Mouse (Mus musculus) midbrain, embryonic 10.5 days (tissue): ENCODE data around the gene Snx10. TPM values are rescaled to one million over a fixed set of nuclear protein-coding genes. Genes with fewer than 3 reads are reported as not detected.

ENCODE experiments used
- DNase-seq: peaks from one replicate; pipeline ENCODE4 v3.0.0-alpha.2; 2017; ENCODE audit warnings: low spot score
- H3K27ac ChIP-seq: fragments of 300-500 bp; sonication (generic); replicated peaks from 2 replicates; pipeline ENCODE4 v1.5.1; 2016; ENCODE audit warnings: mild to moderate bottlenecking
- H3K27me3 ChIP-seq: fragments of 300-500 bp; sonication (generic); 2 replicates; pipeline ENCODE4 v1.6.1; 2016; ENCODE audit warnings: low read depth, mild to moderate bottlenecking; ENCODE audit not compliant: poor library complexity, severe bottlenecking
- H3K36me3 ChIP-seq: fragments of 300-500 bp; sonication (generic); 2 replicates; pipeline ENCODE4 v1.6.1; 2016; ENCODE audit warnings: mild to moderate bottlenecking, moderate library complexity
- H3K4me1 ChIP-seq: fragments of 300-500 bp; sonication (generic); 2 replicates; pipeline ENCODE4 v1.6.1; 2016
- H3K4me3 ChIP-seq: fragments of 300-500 bp; sonication (generic); 2 replicates; pipeline ENCODE4 v1.5.1; 2016; ENCODE audit warnings: mild to moderate bottlenecking, moderate library complexity
- H3K9me3 ChIP-seq: fragments of 300-500 bp; sonication (generic); replicated peaks from 2 replicates; pipeline ENCODE4 v1.6.1; 2016; ENCODE audit warnings: mild to moderate bottlenecking
- WGBS: fragments of 180-500 bp; shearing (Covaris S2); methylation state at CpG from one replicate; pipeline ENCODE4 v1.1.7; 2016; 5-methylcytosine and 5-hydroxymethylcytosine counted together
- polyA plus RNA-seq: library from polyadenylated mRNA; unstranded; fragments of >200 nt; fragmentation: Nextera tagmentation; extraction: Ambion mirVana; gene quantifications from 2 replicates; pipeline ENCODE4 v1.2.1, GENCODE M21; 2016

Gene Snx10
- polyA plus RNA-seq, 1 experiment from 2014 or later, result 40.9 TPM

- no peak overlapping the region for H3K4me3 ChIP-seq
- no peaks in the 10 kb centered on the region for H3K9me3 ChIP-seq
- H3K36me3 ChIP-seq, result no peaks in the 10 kb centered on the region
- no peak for DNase-seq
- 53% methylated on average over 4 of the region's 4 CpGs for WGBS
- H3K27ac ChIP-seq, result no peak overlapping the region
- peaks cover 10% of the 10 kb centered on the region; the same call in 1 of the 2 replicates for H3K27me3 ChIP-seq
- H3K4me1 ChIP-seq, result peaks cover 60% of the 10 kb centered on the region
These were observed 70.8 kb downstream of the Snx10 start for GRCm38 (mm10) chr6:51594516-51594915.

- WGBS, result 79% methylated on average over 7 of the region's 7 CpGs
- DNase-seq, result no peak
- Histone ChIP-seq H3K36me3 (no peaks in the 10 kb centered on the region), H3K9me3 (no peaks in the 10 kb centered on the region; the same call in 1 of the 2 replicates), H3K27me3 (peaks cover 10% of the 10 kb centered on the region; the same call in 1 of the 2 replicates), H3K27ac (no peak overlapping the region), H3K4me1 (peaks cover 40% of the 10 kb centered on the region), H3K4me3 (no peak overlapping the region)
These were observed 74.4 kb downstream of the Snx10 start for GRCm38 (mm10) chr6:51598058-51598457.

DNA sequence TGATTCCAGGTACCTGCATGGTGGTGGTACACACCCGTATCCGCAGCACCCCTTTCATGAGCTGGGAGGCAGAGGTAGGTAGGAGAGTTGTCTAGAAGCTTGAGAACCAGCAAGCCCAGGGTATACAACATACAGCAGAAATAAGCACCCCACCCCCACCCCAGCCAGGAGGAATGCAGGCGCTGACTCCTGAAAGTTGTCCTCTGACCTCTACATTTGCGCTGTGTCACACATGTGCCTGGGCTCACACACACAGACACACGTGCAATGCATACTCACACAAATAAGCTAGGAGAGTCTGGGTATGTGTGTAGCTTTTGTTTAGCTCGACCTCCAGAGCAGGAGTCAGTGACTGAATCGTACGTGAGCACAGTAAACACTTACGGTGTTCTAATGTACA is 76.7 kb downstream of the Snx10 start:
- Histone ChIP-seq H3K27me3 (peaks cover 10% of the 10 kb centered on the region; the same call in 1 of the 2 replicates), H3K9me3 (no peaks in the 10 kb centered on the region; the same call in 1 of the 2 replicates), H3K4me1 (peaks cover 39% of the 10 kb centered on the region), H3K4me3 (no peak overlapping the region), H3K36me3 (no peaks in the 10 kb centered on the region), H3K27ac (0 out of 2 replicates have a peak overlapping the region, but pooled peaks have one; percentile 9)
- DNase-seq, result no peak
- 89% methylated on average over 9 of the region's 9 CpGs for WGBS

DNA sequence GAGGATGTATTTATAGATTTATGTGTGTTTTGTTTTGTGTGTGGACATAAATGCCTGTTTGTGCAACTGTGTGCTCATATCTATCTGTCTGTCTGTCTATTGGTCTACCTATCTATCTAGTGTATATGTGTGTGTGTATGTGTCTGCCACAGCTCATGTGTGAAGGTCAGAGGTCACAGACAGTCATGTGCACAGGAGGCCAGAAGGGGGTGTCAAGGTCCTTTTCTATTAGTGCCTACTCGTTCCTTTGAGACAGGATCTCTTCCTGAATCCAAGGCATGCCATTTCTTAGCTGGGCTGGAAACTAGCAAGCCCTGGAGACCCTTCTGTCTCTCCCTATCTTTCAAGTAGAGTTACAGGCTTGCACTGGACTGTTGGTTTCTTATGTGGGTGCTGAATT is 78.6 kb downstream of the Snx10 start:
- 74% methylated on average over 1 of the region's 1 CpGs for WGBS
- no peaks in the 10 kb centered on the region for H3K36me3 ChIP-seq
- no peak for DNase-seq

DNA sequence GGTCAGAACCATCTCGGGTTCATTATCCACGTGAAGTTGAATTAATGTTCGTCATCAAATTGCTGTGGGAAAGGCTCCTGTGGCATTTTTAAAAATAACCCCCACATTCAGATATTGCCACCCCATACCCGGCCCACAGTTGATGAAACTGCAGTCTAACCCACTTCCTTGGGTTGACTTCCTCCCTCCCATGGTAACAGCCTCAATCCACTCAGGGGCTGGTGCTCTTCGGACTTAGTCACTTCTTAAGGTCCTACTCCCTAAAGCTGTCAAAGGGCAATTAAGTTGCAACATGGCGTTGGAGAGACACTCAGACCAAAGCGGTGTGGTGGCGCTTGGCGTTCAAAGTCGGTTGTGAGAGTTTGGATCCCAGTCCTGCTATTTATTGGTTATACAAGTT is 80.0 kb downstream of the Snx10 start:
- 90% methylated on average over 10 of the region's 10 CpGs for WGBS
- DNase-seq, result no peak
- H3K4me3 ChIP-seq, result no peak overlapping the region
- H3K4me1 ChIP-seq, result peaks cover 36% of the 10 kb centered on the region
- H3K27ac ChIP-seq, result no peak overlapping the region
- H3K27me3 ChIP-seq, result no peaks in the 10 kb centered on the region
- H3K9me3 ChIP-seq, result no peaks in the 10 kb centered on the region; the same call in 1 of the 2 replicates
- H3K36me3 ChIP-seq, result no peaks in the 10 kb centered on the region

More for the DNA sequence above, 78.6 kb downstream of the Snx10 start:
- Histone ChIP-seq H3K27me3 (no peaks in the 10 kb centered on the region), H3K27ac (no peak overlapping the region), H3K4me3 (no peak overlapping the region), H3K9me3 (no peaks in the 10 kb centered on the region; the same call in 1 of the 2 replicates), H3K4me1 (peaks cover 47% of the 10 kb centered on the region)

GRCm38 (mm10) chr6:51606245-51606644 is 82.5 kb downstream of the Snx10 start:
- DNase-seq, result no peak
- no peak overlapping the region; the same call in 1 of the 2 replicates for H3K27ac ChIP-seq
- H3K36me3 ChIP-seq, result no peaks in the 10 kb centered on the region
- peaks cover 32% of the 10 kb centered on the region for H3K4me1 ChIP-seq
- peaks cover 15% of the 10 kb centered on the region for H3K27me3 ChIP-seq
- no peaks in the 10 kb centered on the region; the same call in 1 of the 2 replicates for H3K9me3 ChIP-seq
- no peak overlapping the region for H3K4me3 ChIP-seq
- WGBS, result 90% methylated on average over 4 of the region's 4 CpGs

DNA sequence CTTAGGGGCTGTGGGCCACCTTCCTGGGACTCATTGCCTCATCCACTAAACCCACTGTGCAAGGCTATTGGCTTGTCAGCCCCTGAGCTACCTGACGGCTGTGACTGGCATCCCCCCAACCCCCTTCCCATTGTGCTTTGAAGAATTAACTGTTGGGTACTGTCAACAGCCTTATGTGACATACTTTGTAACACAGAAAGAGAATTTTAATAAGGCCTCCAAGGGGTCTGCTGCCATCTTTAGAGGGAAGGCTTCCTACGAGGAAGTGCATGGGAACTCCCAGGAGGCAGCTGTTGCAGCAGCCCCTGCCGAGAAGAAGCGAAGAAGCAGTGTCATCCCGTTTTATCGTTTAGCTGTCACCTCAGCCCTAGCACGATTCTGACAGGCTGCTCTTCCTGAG is 83.1 kb downstream of the Snx10 start:
- Histone ChIP-seq H3K4me3 (no peak overlapping the region), H3K36me3 (no peaks in the 10 kb centered on the region), H3K9me3 (no peaks in the 10 kb centered on the region; the same call in 1 of the 2 replicates), H3K27me3 (peaks cover 21% of the 10 kb centered on the region), H3K4me1 (peaks cover 33% of the 10 kb centered on the region), H3K27ac (peak overlapping the region; percentile 52; the same call in 1 of the 2 replicates)
- DNase-seq, result no peak
- WGBS, result 35% methylated on average over 7 of the region's 7 CpGs

DNA sequence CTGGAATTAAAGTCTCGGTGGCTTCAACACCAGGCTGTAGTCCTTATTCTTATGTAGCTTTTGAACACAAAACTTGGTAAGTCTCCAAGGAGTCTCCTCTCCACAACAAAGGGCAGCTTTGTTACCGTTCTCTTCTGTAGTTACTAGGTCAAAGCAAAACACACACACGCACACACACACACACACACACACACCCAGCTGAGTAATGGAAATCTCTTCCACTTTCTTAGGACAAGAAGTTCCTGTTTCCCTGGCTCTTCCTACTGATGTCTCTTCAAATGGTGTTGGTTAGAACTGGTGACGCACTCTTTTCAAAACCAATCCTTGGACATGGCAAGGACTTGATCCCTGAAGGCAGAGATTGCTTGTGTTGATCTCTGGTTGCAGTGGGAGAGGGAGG is 87.9 kb downstream of the Snx10 start:
- DNase-seq, result no peak
- peak overlapping the region; percentile 61; the same call in 1 of the 2 replicates for H3K4me3 ChIP-seq
- peaks cover 22% of the 10 kb centered on the region for H3K4me1 ChIP-seq
- 86% methylated on average over 4 of the region's 4 CpGs for WGBS
- peak overlapping the region; percentile 83 for H3K27ac ChIP-seq
- no peaks in the 10 kb centered on the region for H3K36me3 ChIP-seq
- no peaks in the 10 kb centered on the region for H3K9me3 ChIP-seq
- peaks cover 45% of the 10 kb centered on the region for H3K27me3 ChIP-seq

DNA sequence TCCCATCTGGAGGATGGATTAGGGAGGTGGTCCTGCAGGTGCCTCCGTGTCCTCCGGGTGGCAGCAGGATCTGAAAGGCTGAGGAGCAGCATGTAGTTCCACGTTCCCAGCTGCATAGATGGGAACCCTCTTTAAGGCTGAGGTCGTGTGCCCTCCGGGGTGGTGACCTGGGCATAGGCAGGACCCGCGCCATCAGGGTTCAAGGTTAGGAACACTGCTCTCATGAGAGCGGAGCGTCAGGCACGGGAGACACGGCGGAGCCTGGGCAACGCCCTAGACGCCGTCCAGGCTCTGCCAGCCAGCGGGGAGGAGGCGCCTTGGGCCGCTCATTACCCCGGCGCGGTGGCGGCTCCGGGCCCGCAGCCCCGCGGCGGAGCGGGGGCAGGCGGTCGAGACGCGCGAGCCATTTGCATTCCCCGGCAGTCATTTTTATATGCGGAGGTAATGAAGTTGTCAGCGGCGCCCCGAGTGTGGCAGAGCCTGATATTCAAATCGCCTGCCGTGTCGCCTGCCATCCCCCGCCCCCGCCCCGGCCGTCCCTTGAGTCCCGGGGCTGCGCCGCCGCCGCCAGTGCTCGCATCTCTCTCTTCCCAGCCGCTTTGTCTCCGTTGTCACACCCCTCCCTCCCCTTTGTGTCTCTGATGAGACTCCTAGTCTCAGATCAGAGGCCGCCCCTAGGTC is 88.8 kb downstream of the Snx10 start:
- H3K36me3 ChIP-seq, result no peaks in the 10 kb centered on the region
- DNase-seq, result peak; percentile 81
- WGBS, result under 1% methylated on average over 54 of the region's 54 CpGs
- peaks cover 45% of the 10 kb centered on the region for H3K27me3 ChIP-seq
- H3K9me3 ChIP-seq, result no peaks in the 10 kb centered on the region
- peak overlapping the region; percentile 61 for H3K4me3 ChIP-seq
- peaks cover 18% of the 10 kb centered on the region for H3K4me1 ChIP-seq
- H3K27ac ChIP-seq, result peak overlapping the region; percentile 83

DNA sequence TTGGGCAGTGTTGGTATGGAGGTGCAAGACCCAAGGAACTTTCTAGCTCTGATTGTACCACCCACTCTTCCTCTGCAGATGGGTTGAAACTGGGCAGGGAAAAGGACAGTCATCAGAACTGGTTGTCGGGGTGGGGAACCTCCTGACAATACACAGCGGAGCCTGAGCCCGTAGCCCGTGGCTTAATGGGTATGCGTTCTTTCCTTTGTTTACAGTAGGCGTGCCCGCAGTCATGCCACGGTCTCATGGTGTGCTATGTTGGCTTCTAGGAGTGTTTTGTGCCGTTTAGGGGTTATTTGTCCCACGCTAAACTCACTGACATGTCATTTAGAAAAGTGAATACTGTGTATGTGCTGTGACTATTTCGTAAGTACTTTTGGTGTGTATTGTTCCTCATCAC is 90.0 kb downstream of the Snx10 start:
- H3K27ac ChIP-seq, result 0 out of 2 replicates have a peak overlapping the region, but pooled peaks have one; percentile 42
- H3K27me3 ChIP-seq, result peaks cover 45% of the 10 kb centered on the region
- H3K4me1 ChIP-seq, result peaks cover 18% of the 10 kb centered on the region
- H3K4me3 ChIP-seq, result no peak overlapping the region
- WGBS, result 78% methylated on average over 11 of the region's 11 CpGs
- no peaks in the 10 kb centered on the region for H3K9me3 ChIP-seq
- no peaks in the 10 kb centered on the region for H3K36me3 ChIP-seq
- no peak for DNase-seq

DNA sequence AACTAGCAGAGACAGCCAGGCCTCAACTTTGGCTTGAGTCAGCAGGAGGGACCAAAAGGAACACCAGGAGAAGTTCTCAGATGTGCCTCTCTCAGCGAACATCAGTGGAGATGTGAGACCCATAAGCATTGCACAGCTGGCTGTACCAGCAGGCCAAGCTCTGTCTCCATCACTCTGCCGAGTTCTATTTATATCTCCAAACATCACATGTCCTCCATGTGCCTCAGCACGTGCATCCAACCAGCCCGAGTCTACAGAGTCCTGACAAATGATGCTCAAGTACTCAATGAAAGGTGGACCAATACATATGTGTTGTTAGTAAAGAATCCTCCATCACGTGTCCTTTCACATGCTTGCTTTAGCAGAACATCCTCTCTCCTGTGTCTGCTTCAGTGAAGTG is 103.1 kb downstream of the Snx10 start:
- 91% methylated on average over 5 of the region's 5 CpGs for WGBS
- Histone ChIP-seq H3K27ac (no peak overlapping the region), H3K4me3 (no peak overlapping the region), H3K27me3 (no peaks in the 10 kb centered on the region), H3K36me3 (no peaks in the 10 kb centered on the region), H3K4me1 (no peaks in the 10 kb centered on the region), H3K9me3 (no peaks in the 10 kb centered on the region)
- DNase-seq, result no peak

GRCm38 (mm10) chr6:51629671-51630070 is 106.0 kb downstream of the Snx10 start:
- no peak for DNase-seq
- 66% methylated on average over 3 of the region's 3 CpGs for WGBS
- H3K4me3 ChIP-seq, result no peak overlapping the region
- no peaks in the 10 kb centered on the region for H3K9me3 ChIP-seq
- no peaks in the 10 kb centered on the region for H3K4me1 ChIP-seq
- H3K36me3 ChIP-seq, result no peaks in the 10 kb centered on the region
- no peaks in the 10 kb centered on the region for H3K27me3 ChIP-seq
- H3K27ac ChIP-seq, result no peak overlapping the region

GRCm38 (mm10) chr6:51630184-51630583 is 106.5 kb downstream of the Snx10 start:
- no peaks in the 10 kb centered on the region for H3K9me3 ChIP-seq
- H3K36me3 ChIP-seq, result no peaks in the 10 kb centered on the region
- H3K4me1 ChIP-seq, result no peaks in the 10 kb centered on the region
- H3K27me3 ChIP-seq, result no peaks in the 10 kb centered on the region
- WGBS, result 80% methylated on average over 2 of the region's 2 CpGs
- H3K27ac ChIP-seq, result no peak overlapping the region
- no peak overlapping the region for H3K4me3 ChIP-seq
- DNase-seq, result no peak
